Mouse (Mus musculus) intestine, embryonic 16.5 days (tissue): ENCODE data around the gene Gm5737. TPM values are rescaled to one million over a fixed set of nuclear protein-coding genes. Genes with fewer than 3 reads are reported as not detected.

Source experiments
- ATAC-seq: fragments of 200-750 bp; cut with Nextera tagmentation; 2 replicates; pipeline ENCODE4 v1.8.0; 2017; ENCODE audit warnings: moderate TSS enrichment, moderate library complexity
- H3K27ac ChIP-seq: fragments of 300-500 bp; sonication (generic); 2 replicates; pipeline ENCODE4 v1.5.1; 2014; ENCODE audit warnings: mild to moderate bottlenecking, low read length
- H3K27me3 ChIP-seq: fragments of 300-500 bp; sonication (generic); replicated peaks from 2 replicates; pipeline ENCODE4 v1.6.1; 2014; ENCODE audit warnings: low read length, control low read depth, mixed read lengths; ENCODE audit not compliant: control insufficient read depth, insufficient read depth
- H3K36me3 ChIP-seq: fragments of 300-500 bp; sonication (generic); 2 replicates; pipeline ENCODE4 v1.6.1; 2014; ENCODE audit warnings: low read length, control low read depth; ENCODE audit not compliant: control insufficient read depth, insufficient read depth
- H3K4me1 ChIP-seq: fragments of 300-500 bp; sonication (generic); 2 replicates; pipeline ENCODE4 v1.6.1; 2014; ENCODE audit warnings: low read length, control low read depth, mixed read lengths; ENCODE audit not compliant: control insufficient read depth, insufficient read depth
- H3K4me2 ChIP-seq: fragments of 300-500 bp; sonication (generic); 2 replicates; pipeline ENCODE4 v1.6.1; 2014; ENCODE audit warnings: low read depth, low read length, control low read depth
- H3K4me3 ChIP-seq: fragments of 300-500 bp; sonication (generic); 2 replicates; pipeline ENCODE4 v1.5.1; 2014; ENCODE audit warnings: mild to moderate bottlenecking, low read length
- H3K9ac ChIP-seq: fragments of 300-500 bp; sonication (generic); 2 replicates; pipeline ENCODE4 v1.6.1; 2014; ENCODE audit warnings: low read depth, low read length
- H3K9me3 ChIP-seq: fragments of 300-500 bp; sonication (generic); 2 replicates; pipeline ENCODE4 v1.6.1; 2016; ENCODE audit warnings: low read length, control low read depth; ENCODE audit not compliant: control insufficient read depth
- WGBS: fragments of 180-500 bp; shearing (Covaris S2); extraction: QIAGEN DNeasy Blood & Tissue Kit; methylation state at CpG from one replicate; pipeline ENCODE4 v1.1.7; 2014; 5-methylcytosine and 5-hydroxymethylcytosine counted together
- polyA plus RNA-seq: library from polyadenylated mRNA; unstranded; fragments of >200 nt; fragmentation: Nextera tagmentation; extraction: Ambion mirVana; gene quantifications from 2 replicates; pipeline ENCODE4 v1.2.1, GENCODE M21; 2015

The Gm5737 gene
- polyA plus RNA-seq, 1 experiment from 2014 or later: not detected

GRCm38 (mm10) chr7:120859854-120860253 is 47.7 kb downstream of the Gm5737 start:
- 65% methylated on average over 11 of the region's 11 CpGs for WGBS
- ATAC-seq: no peak

GRCm38 (mm10) chr7:120860799-120861487 is 48.8 kb downstream of the Gm5737 start:
- peak overlapping the region; percentile 43 for H3K27ac ChIP-seq
- H3K9ac ChIP-seq: no peak overlapping the region
- no peak overlapping the region; the same call in 1 of the 2 replicates for H3K4me2 ChIP-seq
- ATAC-seq: no peak
- no peaks in the 10 kb centered on the region for H3K9me3 ChIP-seq
- peaks cover 7% of the 10 kb centered on the region; the same call in 1 of the 2 replicates for H3K36me3 ChIP-seq
- WGBS: 39% methylated on average over 10 of the region's 10 CpGs
- H3K4me3 ChIP-seq: no peak overlapping the region
- H3K4me1 ChIP-seq: peaks cover 57% of the 10 kb centered on the region
- no peaks in the 10 kb centered on the region for H3K27me3 ChIP-seq

More at GRCm38 (mm10) chr7:120859854-120860253, 47.7 kb downstream of the Gm5737 start:
- H3K27ac ChIP-seq: no peak overlapping the region
- H3K4me3 ChIP-seq: no peak overlapping the region
- H3K4me2 ChIP-seq: no peak overlapping the region
- no peaks in the 10 kb centered on the region for H3K27me3 ChIP-seq
- peaks cover 7% of the 10 kb centered on the region; the same call in 1 of the 2 replicates for H3K36me3 ChIP-seq
- H3K4me1 ChIP-seq: peaks cover 50% of the 10 kb centered on the region
- no peaks in the 10 kb centered on the region for H3K9me3 ChIP-seq
- H3K9ac ChIP-seq: no peak overlapping the region

GRCm38 (mm10) chr7:120861488-120862047 is 49.4 kb downstream of the Gm5737 start:
- H3K27me3 ChIP-seq: no peaks in the 10 kb centered on the region
- no peak overlapping the region for H3K4me3 ChIP-seq
- WGBS: 36% methylated on average over 2 of the region's 2 CpGs
- H3K4me2 ChIP-seq: no peak overlapping the region; the same call in 1 of the 2 replicates
- peaks cover 7% of the 10 kb centered on the region; the same call in 1 of the 2 replicates for H3K36me3 ChIP-seq
- H3K9ac ChIP-seq: no peak overlapping the region
- peak overlapping the region; percentile 11; the same call in 1 of the 2 replicates for H3K27ac ChIP-seq
- ATAC-seq: peak; percentile 9; the same call in 1 of the 2 replicates
- peaks cover 62% of the 10 kb centered on the region for H3K4me1 ChIP-seq
- no peaks in the 10 kb centered on the region for H3K9me3 ChIP-seq

GRCm38 (mm10) chr7:120862196-120862595 is 50.0 kb downstream of the Gm5737 start:
- Histone ChIP-seq H3K4me1 (peaks cover 68% of the 10 kb centered on the region), H3K9ac (0 out of 2 replicates have a peak overlapping the region, but pooled peaks have one; percentile 20), H3K36me3 (peaks cover 7% of the 10 kb centered on the region; the same call in 1 of the 2 replicates), H3K9me3 (no peaks in the 10 kb centered on the region), H3K27me3 (no peaks in the 10 kb centered on the region), H3K4me2 (no peak overlapping the region), H3K4me3 (no peak overlapping the region), H3K27ac (peak overlapping the region; percentile 11; the same call in 1 of the 2 replicates)
- WGBS: 39% methylated on average over 3 of the region's 3 CpGs
- ATAC-seq: no peak

- Histone ChIP-seq H3K27ac (peak overlapping the region; percentile 97; the same call in 1 of the 2 replicates), H3K4me1 (peaks cover 72% of the 10 kb centered on the region)
- 74% methylated on average over 7 of the region's 7 CpGs for WGBS
Measured at GRCm38 (mm10) chr7:120862626-120863025, 50.5 kb downstream of the Gm5737 start.

GRCm38 (mm10) chr7:120863476-120863875 is 51.3 kb downstream of the Gm5737 start:
- Histone ChIP-seq H3K4me1 (peaks cover 80% of the 10 kb centered on the region), H3K27ac (peak overlapping the region; percentile 97), H3K27me3 (no peaks in the 10 kb centered on the region), H3K36me3 (peaks cover 4% of the 10 kb centered on the region; the same call in 1 of the 2 replicates), H3K4me3 (no peak overlapping the region), H3K9ac (no peak overlapping the region), H3K4me2 (no peak overlapping the region), H3K9me3 (no peaks in the 10 kb centered on the region)
- WGBS: 39% methylated on average over 5 of the region's 5 CpGs
- no peak for ATAC-seq

More at GRCm38 (mm10) chr7:120862626-120863025, 50.5 kb downstream of the Gm5737 start:
- Histone ChIP-seq H3K4me3 (no peak overlapping the region), H3K27me3 (no peaks in the 10 kb centered on the region), H3K9ac (no peak overlapping the region; the same call in 1 of the 2 replicates), H3K4me2 (no peak overlapping the region), H3K36me3 (peaks cover 7% of the 10 kb centered on the region; the same call in 1 of the 2 replicates), H3K9me3 (no peaks in the 10 kb centered on the region)
- no peak for ATAC-seq

GRCm38 (mm10) chr7:120865100-120865499 is 52.9 kb downstream of the Gm5737 start:
- no peaks in the 10 kb centered on the region for H3K36me3 ChIP-seq
- peaks cover 91% of the 10 kb centered on the region for H3K4me1 ChIP-seq
- H3K9ac ChIP-seq: no peak overlapping the region
- ATAC-seq: peak; percentile 92
- no peak overlapping the region for H3K4me3 ChIP-seq
- H3K27me3 ChIP-seq: no peaks in the 10 kb centered on the region
- H3K4me2 ChIP-seq: peak overlapping the region; percentile 28; the same call in 1 of the 2 replicates
- WGBS: 5% methylated on average over 7 of the region's 7 CpGs
- H3K27ac ChIP-seq: peak overlapping the region; percentile 97
- no peaks in the 10 kb centered on the region for H3K9me3 ChIP-seq

- Histone ChIP-seq H3K9me3 (no peaks in the 10 kb centered on the region), H3K4me2 (no peak overlapping the region), H3K4me1 (peaks cover 92% of the 10 kb centered on the region), H3K4me3 (no peak overlapping the region), H3K27ac (peak overlapping the region; percentile 97), H3K9ac (peak overlapping the region; percentile 44), H3K36me3 (no peaks in the 10 kb centered on the region), H3K27me3 (no peaks in the 10 kb centered on the region)
- 48% methylated on average over 4 of the region's 4 CpGs for WGBS
- peak; percentile 41 for ATAC-seq
Measured at GRCm38 (mm10) chr7:120865832-120866231, 53.7 kb downstream of the Gm5737 start.

GRCm38 (mm10) chr7:120866684-120867083 is 54.5 kb downstream of the Gm5737 start:
- WGBS: 60% methylated on average over 2 of the region's 2 CpGs
- peaks cover 86% of the 10 kb centered on the region for H3K4me1 ChIP-seq
- H3K36me3 ChIP-seq: no peaks in the 10 kb centered on the region
- peak overlapping the region; percentile 97; the same call in 1 of the 2 replicates for H3K27ac ChIP-seq
- H3K27me3 ChIP-seq: no peaks in the 10 kb centered on the region
- no peak overlapping the region for H3K4me2 ChIP-seq
- no peak for ATAC-seq
- H3K9ac ChIP-seq: 0 out of 2 replicates have a peak overlapping the region, but pooled peaks have one; percentile 12
- no peak overlapping the region for H3K4me3 ChIP-seq
- no peaks in the 10 kb centered on the region for H3K9me3 ChIP-seq
